Mouse (Mus musculus) neural tube, embryonic 13.5 days (tissue): ENCODE measurements around the gene Ccni. TPM values are rescaled to one million over a fixed set of nuclear protein-coding genes. Genes with fewer than 3 reads are reported as not detected.

Source experiments
- ATAC-seq: fragments of 200-750 bp; cut with Nextera tagmentation; 2 replicates; pipeline ENCODE4 v1.8.0; 2017; ENCODE audit warnings: low read depth, mild to moderate bottlenecking, moderate TSS enrichment, moderate library complexity
- H3K27ac ChIP-seq: fragments of 300-500 bp; sonication (generic); replicated peaks from 2 replicates; pipeline ENCODE4 v1.5.1; 2015; ENCODE audit warnings: moderate library complexity, mild to moderate bottlenecking, inconsistent platforms
- H3K27me3 ChIP-seq: fragments of 300-500 bp; sonication (generic); 2 replicates; pipeline ENCODE4 v1.6.1; 2015; ENCODE audit warnings: mild to moderate bottlenecking, inconsistent platforms
- H3K36me3 ChIP-seq: fragments of 300-500 bp; sonication (generic); 2 replicates; pipeline ENCODE4 v1.6.1; 2015; ENCODE audit warnings: mild to moderate bottlenecking, inconsistent platforms
- H3K4me1 ChIP-seq: fragments of 300-500 bp; sonication (generic); replicated peaks from 2 replicates; pipeline ENCODE4 v1.6.1; 2015; ENCODE audit warnings: inconsistent platforms
- H3K4me2 ChIP-seq: fragments of 300-500 bp; sonication (generic); 2 replicates; pipeline ENCODE4 v1.6.1; 2015; ENCODE audit warnings: inconsistent platforms, mild to moderate bottlenecking, moderate library complexity
- H3K4me3 ChIP-seq: fragments of 300-500 bp; sonication (generic); 2 replicates; pipeline ENCODE4 v1.5.1; 2015; ENCODE audit warnings: mild to moderate bottlenecking, inconsistent platforms
- H3K9ac ChIP-seq: fragments of 300-500 bp; sonication (generic); 2 replicates; pipeline ENCODE4 v1.6.1; 2015; ENCODE audit warnings: moderate library complexity, mild to moderate bottlenecking, inconsistent platforms
- H3K9me3 ChIP-seq: fragments of 300-500 bp; sonication (generic); 2 replicates; pipeline ENCODE4 v1.6.1; 2016; ENCODE audit warnings: inconsistent platforms
- WGBS: fragments of 180-500 bp; shearing (Covaris S2); methylation state at CpG from one replicate; pipeline ENCODE4 v1.1.7; 2015; 5-methylcytosine and 5-hydroxymethylcytosine counted together
- polyA plus RNA-seq: library from polyadenylated mRNA; unstranded; fragments of >200 nt; fragmentation: Nextera tagmentation; extraction: Ambion mirVana; gene quantifications from 2 replicates; pipeline ENCODE4 v1.2.1, GENCODE M21; 2015

The Ccni gene
- polyA plus RNA-seq, 1 experiment from 2014 or later = 140 TPM

DNA sequence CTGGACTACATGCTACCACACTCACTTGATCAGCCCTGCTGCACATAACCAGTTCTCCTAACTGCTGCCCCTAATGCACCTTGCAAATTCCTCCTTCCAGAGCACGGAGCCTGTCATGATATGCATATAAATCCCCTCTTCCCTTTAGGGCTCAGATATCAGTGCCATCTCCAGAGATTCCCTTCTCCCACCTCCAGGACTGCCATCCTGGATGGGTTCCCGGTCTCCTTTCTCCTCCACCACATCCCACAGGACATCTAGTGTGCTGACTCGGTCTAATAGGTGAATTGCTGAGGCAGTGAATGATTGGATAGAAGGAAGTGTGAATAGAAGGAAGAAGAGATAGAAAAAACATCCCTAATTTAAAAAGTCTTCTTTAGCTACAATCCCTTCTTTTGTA is 25.4 kb upstream of the Ccni start:
- H3K4me1 ChIP-seq = no peaks in the 10 kb centered on the region
- no peak overlapping the region for H3K4me3 ChIP-seq
- no peaks in the 10 kb centered on the region for H3K36me3 ChIP-seq
- WGBS = 68% methylated on average over 3 of the region's 3 CpGs
- no peak for ATAC-seq
- no peaks in the 10 kb centered on the region for H3K9me3 ChIP-seq
- H3K4me2 ChIP-seq = no peak overlapping the region
- no peak overlapping the region for H3K9ac ChIP-seq
- H3K27ac ChIP-seq = no peak overlapping the region
- H3K27me3 ChIP-seq = no peaks in the 10 kb centered on the region

DNA sequence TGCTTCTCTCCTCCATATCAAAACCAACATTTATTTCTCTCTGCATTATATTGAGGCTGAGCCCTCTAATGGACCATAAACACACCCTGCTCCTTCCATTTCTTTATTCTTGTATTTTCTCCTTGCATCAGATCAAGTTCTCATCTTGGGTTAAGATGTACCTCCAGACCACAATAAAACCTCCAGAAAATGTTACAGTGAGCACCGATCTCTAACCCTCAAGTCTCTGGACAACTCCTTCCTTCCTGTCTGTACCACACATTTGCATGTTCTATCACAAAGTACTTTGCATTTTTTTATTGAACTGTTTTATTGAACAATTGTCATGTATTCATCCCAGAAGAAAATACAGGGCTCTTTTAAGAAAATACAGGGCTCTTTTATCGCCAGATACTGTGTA is 23.2 kb upstream of the Ccni start:
- no peak overlapping the region for H3K27ac ChIP-seq
- ATAC-seq = no peak
- no peaks in the 10 kb centered on the region for H3K9me3 ChIP-seq
- H3K4me3 ChIP-seq = no peak overlapping the region
- no peak overlapping the region for H3K9ac ChIP-seq
- H3K36me3 ChIP-seq = no peaks in the 10 kb centered on the region
- WGBS = 87% methylated on average over 2 of the region's 2 CpGs
- H3K27me3 ChIP-seq = no peaks in the 10 kb centered on the region
- H3K4me2 ChIP-seq = no peak overlapping the region
- no peaks in the 10 kb centered on the region for H3K4me1 ChIP-seq

DNA sequence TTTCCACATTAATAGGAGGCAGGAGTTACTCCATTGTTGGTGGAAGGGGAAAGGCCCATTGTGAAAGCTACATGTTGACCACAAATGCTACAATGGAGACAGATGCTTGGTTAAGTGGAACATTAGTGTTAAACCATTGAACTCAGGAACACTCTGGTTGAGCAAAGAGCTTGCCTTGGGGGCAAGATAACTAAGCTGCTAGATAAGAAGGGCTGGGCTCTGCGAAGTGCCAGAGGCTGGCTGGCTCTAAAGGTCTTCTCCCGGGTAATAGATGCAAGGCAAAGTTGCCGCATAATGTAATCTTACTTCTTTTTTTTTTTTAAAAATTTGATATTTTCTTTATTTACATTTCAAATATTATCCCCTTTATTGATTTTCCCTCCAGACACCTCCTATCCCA is 20.9 kb upstream of the Ccni start:
- WGBS = 87% methylated on average over 3 of the region's 3 CpGs
- ATAC-seq = no peak

DNA sequence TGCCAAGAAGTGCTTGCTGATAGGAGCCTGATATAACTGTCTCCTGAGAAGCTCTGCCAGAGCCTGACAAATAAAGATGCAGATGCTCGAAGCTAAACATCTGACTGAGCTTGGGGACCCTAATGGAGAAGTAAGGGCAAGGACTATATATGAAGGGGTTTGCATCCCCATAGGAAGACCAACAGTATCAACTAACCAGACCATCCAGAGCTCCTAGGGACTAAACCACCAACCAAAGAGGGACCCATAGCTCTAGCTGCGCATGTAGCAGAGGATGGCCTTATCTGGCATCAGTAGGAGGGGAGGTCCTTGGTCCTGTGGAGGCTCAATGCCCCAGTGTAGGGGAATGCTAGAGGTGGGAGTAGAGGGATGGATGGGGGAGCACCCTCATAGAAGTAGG is 18.3 kb upstream of the Ccni start:
- Histone ChIP-seq H3K4me1 (no peaks in the 10 kb centered on the region), H3K4me3 (no peak overlapping the region), H3K27ac (no peak overlapping the region), H3K27me3 (no peaks in the 10 kb centered on the region), H3K9me3 (no peaks in the 10 kb centered on the region), H3K4me2 (no peak overlapping the region), H3K9ac (no peak overlapping the region), H3K36me3 (no peaks in the 10 kb centered on the region)
- 79% methylated on average over 2 of the region's 2 CpGs for whole genome bisulfite sequencing
- no peak for ATAC-seq

More for the DNA sequence above, 20.9 kb upstream of the Ccni start:
- no peak overlapping the region for H3K9ac ChIP-seq
- H3K9me3 ChIP-seq = no peaks in the 10 kb centered on the region
- no peak overlapping the region for H3K27ac ChIP-seq
- no peaks in the 10 kb centered on the region for H3K4me1 ChIP-seq
- no peaks in the 10 kb centered on the region for H3K27me3 ChIP-seq
- H3K36me3 ChIP-seq = no peaks in the 10 kb centered on the region
- H3K4me2 ChIP-seq = no peak overlapping the region
- no peak overlapping the region for H3K4me3 ChIP-seq

DNA sequence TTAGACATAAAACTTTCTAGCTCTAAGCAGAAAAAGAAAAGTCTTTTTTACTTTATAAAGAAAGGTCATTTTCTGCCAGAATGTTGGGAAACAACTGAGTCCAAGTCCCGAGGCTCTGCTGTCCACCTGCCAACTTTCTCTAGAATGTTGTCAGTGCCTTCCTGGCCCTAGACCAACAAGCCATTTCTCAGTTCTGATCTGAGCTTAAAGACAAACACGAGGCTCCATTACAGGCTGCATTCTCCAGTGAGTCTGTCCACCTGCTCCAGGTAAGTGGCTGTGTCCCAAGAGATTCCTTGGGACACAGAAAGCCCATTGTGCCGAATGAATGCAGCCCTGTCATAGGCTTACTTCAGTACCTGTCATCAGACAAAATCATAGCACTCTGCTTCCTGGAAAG is 15.4 kb upstream of the Ccni start:
- Histone ChIP-seq H3K4me2 (no peak overlapping the region), H3K4me1 (no peaks in the 10 kb centered on the region), H3K36me3 (no peaks in the 10 kb centered on the region), H3K9me3 (no peaks in the 10 kb centered on the region), H3K27ac (no peak overlapping the region), H3K27me3 (no peaks in the 10 kb centered on the region), H3K9ac (no peak overlapping the region), H3K4me3 (no peak overlapping the region)
- no peak for ATAC-seq
- 75% methylated on average over 3 of the region's 3 CpGs for WGBS

DNA sequence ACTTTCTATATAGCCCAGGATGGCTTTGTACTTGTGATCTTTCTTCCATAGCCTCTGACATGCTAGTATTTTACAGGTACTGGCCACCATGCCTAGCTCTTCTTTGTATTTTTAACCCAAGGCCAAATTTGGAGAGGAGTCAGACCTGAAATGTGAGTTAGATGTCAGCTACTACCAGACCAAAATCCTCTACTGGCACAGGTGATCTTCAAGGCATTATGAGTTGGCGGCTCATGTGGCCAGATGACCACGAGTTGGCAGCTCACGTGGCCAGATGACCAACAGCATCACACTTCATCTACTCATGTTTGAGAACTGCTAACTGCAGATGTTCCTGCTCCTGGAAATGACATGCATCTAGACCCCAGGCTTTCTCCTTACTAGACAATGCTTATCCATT is 12.1 kb upstream of the Ccni start:
- no peak for ATAC-seq
- no peak overlapping the region for H3K4me3 ChIP-seq
- H3K9ac ChIP-seq = no peak overlapping the region
- H3K4me2 ChIP-seq = no peak overlapping the region
- no peaks in the 10 kb centered on the region for H3K9me3 ChIP-seq
- H3K27me3 ChIP-seq = no peaks in the 10 kb centered on the region
- no peaks in the 10 kb centered on the region for H3K4me1 ChIP-seq
- 87% methylated on average over 3 of the region's 3 CpGs for WGBS
- no peak overlapping the region for H3K27ac ChIP-seq
- no peaks in the 10 kb centered on the region for H3K36me3 ChIP-seq

DNA sequence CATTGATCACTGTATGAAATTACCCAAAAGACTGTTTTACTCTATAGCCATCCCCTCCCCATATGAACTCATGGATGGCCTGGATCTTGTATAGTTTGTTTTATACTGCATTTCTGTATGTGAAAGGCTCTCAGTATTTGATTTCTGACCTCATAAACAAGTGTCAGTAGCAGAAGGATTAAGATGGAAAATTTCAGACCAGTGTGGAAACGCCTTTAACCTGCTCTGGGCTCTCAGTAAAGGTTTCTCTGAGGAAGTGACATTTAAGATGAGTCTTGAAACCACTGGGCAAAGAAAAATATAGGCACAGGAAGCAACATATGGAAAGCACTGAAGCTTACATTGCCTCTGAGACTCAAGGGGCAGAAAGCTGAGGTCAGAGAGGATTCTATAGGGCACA is 1.3 kb upstream of the Ccni start:
- H3K9me3 ChIP-seq = no peaks in the 10 kb centered on the region
- no peak for ATAC-seq
- no peak overlapping the region; the same call in 1 of the 2 replicates for H3K27ac ChIP-seq
- H3K9ac ChIP-seq = 0 out of 2 replicates have a peak overlapping the region, but pooled peaks have one; percentile 31
- H3K4me2 ChIP-seq = peak overlapping the region; percentile 61; the same call in 1 of the 2 replicates
- no peak overlapping the region for H3K4me3 ChIP-seq
- 79% methylated on average over 1 of the region's 1 CpGs for WGBS
- H3K4me1 ChIP-seq = peaks cover 34% of the 10 kb centered on the region
- H3K36me3 ChIP-seq = no peaks in the 10 kb centered on the region
- no peaks in the 10 kb centered on the region for H3K27me3 ChIP-seq

DNA sequence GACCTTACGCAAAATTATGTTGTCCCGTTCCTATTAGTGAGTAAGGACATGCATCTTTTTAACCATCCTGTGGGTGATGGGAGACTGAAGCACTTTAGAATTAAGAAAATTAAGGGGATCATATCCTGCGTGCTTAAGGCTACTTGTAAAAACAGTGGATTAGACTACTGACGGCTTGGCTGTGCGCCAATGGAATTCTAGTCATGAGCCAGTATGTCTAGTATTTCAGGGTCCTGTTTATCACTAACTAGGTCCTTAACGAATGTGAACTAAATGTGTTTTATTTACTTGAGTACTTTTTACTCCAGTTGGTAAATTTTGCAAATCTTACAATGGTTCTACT is 682 bp upstream of the Ccni start:
- Histone ChIP-seq H3K4me1 (peaks cover 34% of the 10 kb centered on the region), H3K36me3 (0 out of 2 replicates have a peak, but pooled peaks cover 2% of the 10 kb centered on the region), H3K4me3 (peak overlapping the region; percentile 92), H3K27me3 (no peaks in the 10 kb centered on the region), H3K9ac (peak overlapping the region; percentile 96), H3K27ac (peak overlapping the region; percentile 95), H3K9me3 (no peaks in the 10 kb centered on the region), H3K4me2 (peak overlapping the region; percentile 61)
- WGBS = 5% methylated on average over 6 of the region's 6 CpGs
- peak; percentile 48 for ATAC-seq

DNA sequence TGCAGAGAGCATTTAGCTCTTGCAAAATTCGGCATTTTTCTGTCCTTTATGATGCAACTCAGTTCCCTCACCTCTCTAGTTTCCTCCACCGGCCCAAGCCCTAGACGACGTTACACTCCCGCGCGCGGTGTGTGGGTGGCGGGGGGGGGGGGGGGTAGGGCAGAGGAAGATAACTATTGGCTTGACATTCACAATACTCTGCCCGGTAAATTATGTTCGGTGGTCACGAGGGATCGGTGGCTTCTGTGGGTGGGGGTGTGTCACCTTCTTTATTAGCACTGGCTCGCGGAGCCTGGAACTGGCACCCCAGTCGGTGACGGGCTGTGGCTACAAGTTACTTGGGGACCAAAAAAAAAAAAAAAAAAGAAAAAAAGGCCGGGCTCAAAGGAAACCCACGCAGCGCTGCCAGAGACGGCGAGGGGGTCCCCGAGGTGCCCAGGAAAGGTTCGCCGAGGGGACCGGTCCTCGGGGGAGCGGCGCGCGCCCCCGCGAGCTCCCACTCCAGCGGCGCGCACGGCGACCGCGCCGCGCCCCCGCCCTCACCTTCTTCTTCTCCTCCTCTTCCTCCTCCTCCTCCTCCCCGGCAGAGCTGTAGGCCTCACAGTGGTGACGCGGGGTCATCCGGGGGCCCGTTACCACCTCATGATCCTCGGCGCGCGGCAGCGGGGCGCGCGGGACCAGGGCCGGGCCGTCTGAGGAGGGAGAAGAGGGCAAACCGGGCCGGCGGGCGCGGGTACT is 755 bp downstream of the Ccni start:
- WGBS = under 1% methylated on average over 36 of the region's 63 CpGs
- Histone ChIP-seq H3K4me1 (peaks cover 34% of the 10 kb centered on the region), H3K27me3 (no peaks in the 10 kb centered on the region), H3K9ac (peak overlapping the region; percentile 96), H3K36me3 (peaks cover 14% of the 10 kb centered on the region), H3K9me3 (no peaks in the 10 kb centered on the region), H3K4me3 (peak overlapping the region; percentile 92), H3K4me2 (peak overlapping the region; percentile 87), H3K27ac (peak overlapping the region; percentile 95)
- peak; percentile 63 for ATAC-seq

DNA sequence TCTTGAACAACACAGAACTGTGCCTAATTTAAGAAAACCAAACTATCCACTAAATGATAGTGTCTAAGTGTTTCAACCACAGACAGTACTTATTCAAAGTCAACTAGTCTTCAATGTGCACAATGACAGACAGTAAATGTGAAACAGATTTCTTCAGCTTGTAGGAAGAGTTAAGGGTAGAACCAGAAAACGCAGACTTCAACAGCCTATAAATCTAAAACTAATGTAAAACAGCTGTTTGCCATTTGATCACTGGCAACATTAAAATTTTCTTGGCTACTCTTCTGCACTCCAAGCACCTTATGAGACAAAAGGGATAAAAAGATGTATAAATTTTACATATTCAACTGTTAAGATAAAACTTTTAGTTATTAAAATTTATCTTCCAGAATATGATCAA is 5.1 kb downstream of the Ccni start:
- Histone ChIP-seq H3K9me3 (no peaks in the 10 kb centered on the region), H3K27ac (no peak overlapping the region), H3K4me2 (no peak overlapping the region), H3K4me1 (peaks cover 22% of the 10 kb centered on the region), H3K27me3 (no peaks in the 10 kb centered on the region), H3K4me3 (no peak overlapping the region), H3K36me3 (peaks cover 40% of the 10 kb centered on the region), H3K9ac (no peak overlapping the region)
- WGBS = 85% methylated on average over 1 of the region's 1 CpGs
- ATAC-seq = no peak

DNA sequence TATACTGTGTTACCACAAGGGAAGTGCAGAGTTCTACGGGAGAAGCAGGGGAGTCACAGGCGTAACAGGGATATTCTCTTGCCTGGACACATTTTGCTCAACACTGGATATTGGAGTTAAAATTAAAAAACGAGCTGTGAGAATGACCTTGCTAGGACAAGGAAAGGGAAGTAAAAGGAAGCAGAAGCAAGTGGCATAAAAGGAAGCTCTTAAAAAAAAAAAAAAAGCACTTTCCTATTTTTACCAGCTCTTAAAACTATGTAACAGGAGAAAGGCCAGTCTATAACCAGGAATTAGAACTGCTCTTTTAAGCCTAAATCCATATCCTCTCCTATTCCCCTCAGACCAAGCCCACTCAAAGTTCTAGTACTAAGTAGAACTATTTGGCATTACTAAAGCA is 8.1 kb downstream of the Ccni start:
- Histone ChIP-seq H3K4me2 (no peak overlapping the region), H3K9me3 (no peaks in the 10 kb centered on the region), H3K27me3 (no peaks in the 10 kb centered on the region), H3K9ac (no peak overlapping the region), H3K4me3 (no peak overlapping the region), H3K4me1 (peaks cover 4% of the 10 kb centered on the region), H3K27ac (no peak overlapping the region), H3K36me3 (peaks cover 46% of the 10 kb centered on the region)
- 87% methylated on average over 3 of the region's 3 CpGs for WGBS
- no peak for ATAC-seq

DNA sequence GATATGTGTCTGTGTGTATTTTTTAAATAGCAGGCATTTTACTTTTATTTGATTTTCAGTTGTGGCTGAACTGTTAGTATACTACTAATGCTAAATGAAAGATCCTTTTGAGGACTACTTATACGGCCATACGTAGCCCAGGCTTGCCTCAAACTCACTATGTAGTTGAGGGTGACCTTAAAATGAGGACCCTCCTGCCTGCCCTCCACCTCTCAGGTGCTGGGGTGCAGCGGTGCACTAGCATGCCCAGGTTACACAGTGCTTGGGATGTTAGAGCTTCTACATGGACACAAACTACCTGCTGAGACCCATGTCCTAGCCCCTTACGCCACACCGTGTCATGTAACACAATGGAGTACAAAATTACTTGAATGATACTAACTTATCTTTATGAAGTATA is 15.9 kb downstream of the Ccni start:
- ATAC-seq = no peak
- H3K36me3 ChIP-seq = peaks cover 43% of the 10 kb centered on the region
- H3K27me3 ChIP-seq = no peaks in the 10 kb centered on the region
- H3K9ac ChIP-seq = no peak overlapping the region
- no peaks in the 10 kb centered on the region for H3K4me1 ChIP-seq
- H3K4me3 ChIP-seq = no peak overlapping the region
- no peak overlapping the region for H3K27ac ChIP-seq
- 98% methylated on average over 5 of the region's 5 CpGs for WGBS
- no peaks in the 10 kb centered on the region for H3K9me3 ChIP-seq
- no peak overlapping the region for H3K4me2 ChIP-seq

DNA sequence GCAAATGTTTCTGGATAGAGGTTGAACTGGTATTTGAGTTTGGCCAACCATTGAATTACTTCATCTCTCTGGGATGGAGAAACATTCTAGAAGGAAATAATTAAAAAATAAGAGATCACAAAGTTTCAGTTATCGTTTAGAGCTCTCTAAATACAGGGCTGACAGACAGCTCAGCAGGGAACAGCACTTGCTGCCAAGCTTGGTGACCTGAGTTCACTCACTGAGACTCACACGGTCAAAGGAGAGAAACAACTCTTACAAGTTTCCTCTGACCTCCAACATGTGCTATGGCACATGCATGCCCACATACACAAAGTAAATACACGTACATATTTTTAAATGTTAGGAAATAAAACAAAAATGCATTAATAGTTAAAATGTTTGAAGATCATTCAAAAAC is 16.7 kb downstream of the Ccni start:
- Histone ChIP-seq H3K27ac (no peak overlapping the region), H3K4me3 (no peak overlapping the region), H3K9ac (no peak overlapping the region), H3K36me3 (peaks cover 46% of the 10 kb centered on the region), H3K4me2 (no peak overlapping the region), H3K9me3 (no peaks in the 10 kb centered on the region), H3K4me1 (no peaks in the 10 kb centered on the region), H3K27me3 (no peaks in the 10 kb centered on the region)
- WGBS = 68% methylated on average over 3 of the region's 3 CpGs
- ATAC-seq = no peak
